Mouse (Mus musculus): ENCODE data around the gene Tmem247. TPM values are rescaled to one million over a fixed set of nuclear protein-coding genes. Genes with fewer than 3 reads are reported as not detected.

The Tmem247 gene
- polyA plus RNA-seq, 1 experiment from 2014 or later, result not detected

- Histone ChIP-seq H3K4me1 (ENCODE audit: control insufficient read depth, insufficient read depth, low read length) (peaks cover 1% of the 10 kb centered on the region), H3K9ac (ENCODE audit: low read length) (no peak overlapping the region), H3K9me3 (ENCODE audit: control insufficient read depth, low read length) (no peaks in the 10 kb centered on the region), H3K27me3 (ENCODE audit: control insufficient read depth, insufficient read depth, low read length) (no peaks in the 10 kb centered on the region), H3K4me2 (no peak overlapping the region), H3K4me3 (ENCODE audit: low read depth, low read length) (no peak overlapping the region), H3K36me3 (ENCODE audit: control insufficient read depth, insufficient read depth, low read length) (no peaks in the 10 kb centered on the region), H3K27ac (ENCODE audit: low read depth, low read length) (no peak overlapping the region)
- 92% methylated on average over 5 of the region's 5 CpGs for WGBS
- DNase-seq (ENCODE audit: low spot score, missing footprints), result no peak
- no peak for ATAC-seq (ENCODE audit: low FRiP score)
Observed at GRCm38 (mm10) chr17:86899821-86900220, 17.3 kb upstream of the Tmem247 start.

DNA sequence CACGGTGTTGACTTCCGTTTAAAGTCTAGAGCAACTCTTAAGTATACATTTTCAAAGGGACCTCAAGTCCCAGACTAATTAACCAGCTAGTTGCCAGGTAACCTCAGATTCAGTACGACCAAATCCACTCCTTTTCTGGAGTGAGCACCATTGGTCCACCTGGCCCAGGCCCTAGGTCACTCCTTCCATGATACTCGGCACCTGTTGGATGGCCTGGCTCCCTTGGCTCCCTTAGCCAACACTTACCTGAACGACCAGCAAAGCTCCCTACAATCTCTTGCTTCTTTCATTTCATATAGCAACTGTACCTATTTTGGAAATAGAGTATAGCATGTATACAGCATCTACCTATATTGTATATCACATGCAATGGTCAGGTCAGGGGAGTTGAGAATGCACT is 16.6 kb upstream of the Tmem247 start:
- Histone ChIP-seq H3K27ac (ENCODE audit: low read depth, low read length) (no peak overlapping the region), H3K27me3 (ENCODE audit: control insufficient read depth, insufficient read depth, low read length) (no peaks in the 10 kb centered on the region), H3K4me1 (ENCODE audit: control insufficient read depth, insufficient read depth, low read length) (peaks cover 8% of the 10 kb centered on the region), H3K36me3 (ENCODE audit: control insufficient read depth, insufficient read depth, low read length) (no peaks in the 10 kb centered on the region), H3K4me3 (ENCODE audit: low read depth, low read length) (no peak overlapping the region), H3K4me2 (no peak overlapping the region), H3K9ac (ENCODE audit: low read length) (no peak overlapping the region), H3K9me3 (ENCODE audit: control insufficient read depth, low read length) (no peaks in the 10 kb centered on the region)
- DNase-seq (ENCODE audit: low spot score, missing footprints) (no peak), ATAC-seq (ENCODE audit: low FRiP score) (no peak)
- 88% methylated on average over 5 of the region's 5 CpGs for WGBS

DNA sequence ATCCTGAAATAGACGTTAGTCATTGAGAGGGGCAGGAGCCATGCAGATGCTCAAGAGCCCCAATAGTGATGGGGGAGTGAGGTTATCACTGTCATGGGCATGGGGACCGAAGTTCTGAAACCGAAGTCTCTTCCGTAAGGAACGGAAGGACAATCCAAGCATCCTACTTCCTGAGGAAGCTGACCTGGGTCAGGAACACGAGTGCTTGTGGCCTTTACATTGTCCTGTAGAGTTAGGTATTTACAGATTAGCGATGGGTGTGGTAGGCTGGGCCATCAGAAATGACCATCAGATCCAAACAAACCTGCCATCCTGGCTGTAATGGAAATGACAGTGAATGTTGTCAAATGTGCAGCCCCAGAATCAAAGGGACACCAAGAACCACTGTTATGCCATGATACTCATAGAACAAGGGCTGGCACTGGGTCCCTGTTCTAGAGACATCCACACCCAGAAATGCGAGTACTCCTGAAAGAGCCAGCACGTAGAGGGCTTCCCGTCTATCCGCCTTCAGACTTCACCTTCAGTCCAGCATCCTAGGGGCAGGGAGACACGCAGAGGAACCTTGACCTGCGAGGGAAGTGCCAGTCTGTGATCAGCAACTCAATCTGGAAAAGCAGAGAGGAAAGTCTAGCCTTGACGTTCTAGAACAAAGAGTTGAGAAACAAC is 14.6 kb upstream of the Tmem247 start:
- ATAC-seq (ENCODE audit: low FRiP score) (no peak), DNase-seq (ENCODE audit: low spot score, missing footprints) (no peak)
- Histone ChIP-seq H3K9ac (ENCODE audit: low read length) (no peak overlapping the region), H3K4me3 (ENCODE audit: low read depth, low read length) (no peak overlapping the region), H3K4me2 (no peak overlapping the region), H3K4me1 (ENCODE audit: control insufficient read depth, insufficient read depth, low read length) (peaks cover 11% of the 10 kb centered on the region), H3K27ac (ENCODE audit: low read depth, low read length) (no peak overlapping the region), H3K27me3 (ENCODE audit: control insufficient read depth, insufficient read depth, low read length) (no peaks in the 10 kb centered on the region), H3K9me3 (ENCODE audit: control insufficient read depth, low read length) (no peaks in the 10 kb centered on the region), H3K36me3 (ENCODE audit: control insufficient read depth, insufficient read depth, low read length) (no peaks in the 10 kb centered on the region)
- 94% methylated on average over 14 of the region's 14 CpGs for WGBS

DNA sequence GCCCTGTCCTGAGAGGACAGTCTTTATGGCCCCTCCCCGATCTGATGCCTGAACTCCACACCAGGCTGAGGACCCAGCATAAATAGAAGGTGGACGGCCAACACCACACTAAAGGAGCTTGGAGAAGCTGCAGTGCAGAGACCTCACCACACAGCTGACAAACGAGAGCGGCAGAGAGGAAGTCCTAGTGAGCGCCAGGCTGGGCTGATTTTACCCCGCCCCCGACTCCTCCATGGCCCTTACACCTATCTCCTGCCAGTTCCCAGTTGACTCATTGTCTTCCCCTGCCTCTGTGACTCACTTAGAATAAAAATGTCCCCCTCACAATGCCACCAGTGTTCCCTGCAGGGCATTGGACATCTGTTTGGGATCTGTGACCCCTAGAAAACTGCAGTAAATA is 13.6 kb upstream of the Tmem247 start:
- H3K9ac ChIP-seq (ENCODE audit: low read length), result no peak overlapping the region
- H3K36me3 ChIP-seq (ENCODE audit: control insufficient read depth, insufficient read depth, low read length), result no peaks in the 10 kb centered on the region
- DNase-seq (ENCODE audit: low spot score, missing footprints) (no peak), ATAC-seq (ENCODE audit: low FRiP score) (no peak)
- H3K4me1 ChIP-seq (ENCODE audit: control insufficient read depth, insufficient read depth, low read length), result peaks cover 11% of the 10 kb centered on the region
- H3K9me3 ChIP-seq (ENCODE audit: control insufficient read depth, low read length), result no peaks in the 10 kb centered on the region
- no peak overlapping the region for H3K27ac ChIP-seq (ENCODE audit: low read depth, low read length)
- no peak overlapping the region for H3K4me3 ChIP-seq (ENCODE audit: low read depth, low read length)
- no peaks in the 10 kb centered on the region for H3K27me3 ChIP-seq (ENCODE audit: control insufficient read depth, insufficient read depth, low read length)
- H3K4me2 ChIP-seq, result no peak overlapping the region
- WGBS, result 64% methylated on average over 7 of the region's 7 CpGs

DNA sequence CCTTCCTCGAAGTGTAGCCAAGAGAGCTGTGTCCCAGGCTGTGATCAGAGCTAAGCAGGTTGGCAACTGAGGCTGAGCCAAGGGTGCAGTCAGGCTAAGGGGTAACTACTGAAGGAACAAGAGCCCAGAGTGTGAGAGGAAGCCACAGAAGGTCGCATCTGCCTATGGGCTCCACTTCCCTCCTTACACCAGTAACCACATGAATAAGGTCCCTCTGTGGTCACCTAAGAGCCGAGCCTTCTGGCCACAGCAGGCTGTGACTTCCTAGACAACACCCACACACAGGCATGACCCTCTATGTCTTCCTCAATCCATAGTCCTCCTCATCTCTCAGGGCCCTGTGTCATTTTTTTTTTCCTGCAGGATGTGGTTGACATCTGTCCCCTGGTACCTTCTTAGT is 12.9 kb upstream of the Tmem247 start:
- Histone ChIP-seq H3K9me3 (ENCODE audit: control insufficient read depth, low read length) (no peaks in the 10 kb centered on the region), H3K4me3 (ENCODE audit: low read depth, low read length) (no peak overlapping the region), H3K27ac (ENCODE audit: low read depth, low read length) (no peak overlapping the region), H3K4me1 (ENCODE audit: control insufficient read depth, insufficient read depth, low read length) (peaks cover 11% of the 10 kb centered on the region), H3K9ac (ENCODE audit: low read length) (no peak overlapping the region), H3K27me3 (ENCODE audit: control insufficient read depth, insufficient read depth, low read length) (no peaks in the 10 kb centered on the region), H3K4me2 (no peak overlapping the region), H3K36me3 (ENCODE audit: control insufficient read depth, insufficient read depth, low read length) (no peaks in the 10 kb centered on the region)
- no peak for ATAC-seq (ENCODE audit: low FRiP score)
- DNase-seq (ENCODE audit: low spot score, missing footprints), result no peak
- WGBS, result 79% methylated on average over 3 of the region's 3 CpGs

DNA sequence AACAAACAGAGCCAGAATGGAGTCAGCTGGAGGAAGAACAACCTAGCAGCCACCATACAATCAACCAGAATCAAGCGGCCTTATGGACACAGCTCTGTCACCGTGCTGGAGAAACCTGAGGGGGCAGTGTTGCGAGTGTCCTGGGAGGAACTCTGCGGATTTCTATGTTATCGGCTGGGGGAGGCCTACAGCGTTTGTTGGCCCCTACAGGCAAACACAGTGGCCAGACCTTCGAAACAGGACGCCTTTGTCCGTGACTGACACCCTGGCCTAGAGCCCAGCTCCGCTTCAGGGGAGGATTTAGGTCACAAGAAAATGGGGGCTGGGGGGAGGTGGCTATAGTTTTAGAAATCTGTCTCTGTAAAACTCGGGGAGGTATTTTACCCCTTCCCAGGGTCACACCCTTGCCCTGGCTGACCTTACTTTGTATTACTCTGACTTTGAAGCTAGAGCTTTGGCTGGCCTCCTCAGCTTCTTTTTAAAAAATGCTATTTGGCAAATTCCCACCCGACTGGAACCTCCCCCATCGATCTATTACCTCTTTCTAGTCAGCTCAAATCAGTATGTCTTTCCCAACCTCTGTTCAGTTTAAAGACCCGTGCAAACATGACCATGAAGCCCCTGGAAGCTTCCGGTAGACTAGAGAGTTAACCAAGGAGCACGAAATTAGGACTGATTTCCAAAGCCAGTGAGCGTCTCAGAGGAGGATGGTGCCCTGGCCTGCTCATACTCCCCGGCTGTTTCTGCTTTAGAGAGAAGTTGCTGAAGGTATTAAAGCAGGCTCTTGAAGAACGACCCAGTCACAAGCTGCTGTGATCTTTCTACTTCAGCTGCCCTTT is 11.6 kb upstream of the Tmem247 start:
- 18% methylated on average over 19 of the region's 19 CpGs for WGBS
- no peak overlapping the region for H3K4me3 ChIP-seq (ENCODE audit: low read depth, low read length)
- H3K4me2 ChIP-seq, result peak overlapping the region; percentile 27; the same call in 1 of the 2 replicates
- no peaks in the 10 kb centered on the region for H3K36me3 ChIP-seq (ENCODE audit: control insufficient read depth, insufficient read depth, low read length)
- no peaks in the 10 kb centered on the region for H3K27me3 ChIP-seq (ENCODE audit: control insufficient read depth, insufficient read depth, low read length)
- peaks cover 11% of the 10 kb centered on the region for H3K4me1 ChIP-seq (ENCODE audit: control insufficient read depth, insufficient read depth, low read length)
- no peak overlapping the region for H3K27ac ChIP-seq (ENCODE audit: low read depth, low read length)
- H3K9me3 ChIP-seq (ENCODE audit: control insufficient read depth, low read length), result no peaks in the 10 kb centered on the region
- ATAC-seq (ENCODE audit: low FRiP score) (peak; percentile 68), DNase-seq (ENCODE audit: low spot score, missing footprints) (peak; percentile 91)
- peak overlapping the region; percentile 44; the same call in 1 of the 2 replicates for H3K9ac ChIP-seq (ENCODE audit: low read length)

GRCm38 (mm10) chr17:86906136-86906461 is 11.0 kb upstream of the Tmem247 start:
- 3% methylated on average over 9 of the region's 9 CpGs for WGBS
- Histone ChIP-seq H3K4me2 (peak overlapping the region; percentile 27; the same call in 1 of the 2 replicates), H3K9ac (ENCODE audit: low read length) (peak overlapping the region; percentile 44; the same call in 1 of the 2 replicates)

GRCm38 (mm10) chr17:86906601-86907000 is 10.5 kb upstream of the Tmem247 start:
- ATAC-seq (ENCODE audit: low FRiP score) (no peak), DNase-seq (ENCODE audit: low spot score, missing footprints) (peak; percentile 84)
- no peaks in the 10 kb centered on the region for H3K27me3 ChIP-seq (ENCODE audit: control insufficient read depth, insufficient read depth, low read length)
- no peaks in the 10 kb centered on the region for H3K9me3 ChIP-seq (ENCODE audit: control insufficient read depth, low read length)
- peaks cover 11% of the 10 kb centered on the region for H3K4me1 ChIP-seq (ENCODE audit: control insufficient read depth, insufficient read depth, low read length)
- H3K36me3 ChIP-seq (ENCODE audit: control insufficient read depth, insufficient read depth, low read length), result no peaks in the 10 kb centered on the region
- no peak overlapping the region for H3K4me2 ChIP-seq
- no peak overlapping the region for H3K9ac ChIP-seq (ENCODE audit: low read length)
- no peak overlapping the region for H3K27ac ChIP-seq (ENCODE audit: low read depth, low read length)
- H3K4me3 ChIP-seq (ENCODE audit: low read depth, low read length), result no peak overlapping the region
- 31% methylated on average over 6 of the region's 6 CpGs for WGBS

More at GRCm38 (mm10) chr17:86906136-86906461, 11.0 kb upstream of the Tmem247 start:
- Histone ChIP-seq H3K9me3 (ENCODE audit: control insufficient read depth, low read length) (no peaks in the 10 kb centered on the region), H3K4me3 (ENCODE audit: low read depth, low read length) (no peak overlapping the region), H3K27me3 (ENCODE audit: control insufficient read depth, insufficient read depth, low read length) (no peaks in the 10 kb centered on the region), H3K27ac (ENCODE audit: low read depth, low read length) (no peak overlapping the region), H3K36me3 (ENCODE audit: control insufficient read depth, insufficient read depth, low read length) (no peaks in the 10 kb centered on the region), H3K4me1 (ENCODE audit: control insufficient read depth, insufficient read depth, low read length) (peaks cover 11% of the 10 kb centered on the region)
- ATAC-seq (ENCODE audit: low FRiP score) (peak; percentile 38; the same call in 1 of the 2 replicates), DNase-seq (ENCODE audit: low spot score, missing footprints) (peak; percentile 98)

DNA sequence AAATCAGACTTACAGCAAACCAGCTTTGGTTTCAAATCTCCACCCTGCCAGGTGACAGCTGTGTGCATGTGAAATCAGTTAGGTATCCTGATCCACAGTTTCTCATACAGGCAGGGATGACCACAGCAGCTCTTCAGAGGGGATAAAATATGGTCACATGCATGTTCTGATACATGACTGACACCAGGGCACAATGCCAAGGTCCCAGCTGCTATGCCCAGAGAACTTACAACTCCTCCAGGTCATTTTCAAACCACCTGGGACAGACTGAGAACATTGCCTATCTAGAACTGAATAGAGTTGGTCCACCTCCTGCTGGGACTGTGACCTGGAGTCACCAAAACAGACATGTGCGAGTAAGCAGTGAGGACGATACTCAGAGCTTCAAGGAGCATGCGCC is 10.1 kb upstream of the Tmem247 start:
- Histone ChIP-seq H3K27me3 (ENCODE audit: control insufficient read depth, insufficient read depth, low read length) (no peaks in the 10 kb centered on the region), H3K9me3 (ENCODE audit: control insufficient read depth, low read length) (no peaks in the 10 kb centered on the region), H3K36me3 (ENCODE audit: control insufficient read depth, insufficient read depth, low read length) (no peaks in the 10 kb centered on the region), H3K4me3 (ENCODE audit: low read depth, low read length) (no peak overlapping the region), H3K27ac (ENCODE audit: low read depth, low read length) (no peak overlapping the region), H3K9ac (ENCODE audit: low read length) (no peak overlapping the region), H3K4me1 (ENCODE audit: control insufficient read depth, insufficient read depth, low read length) (peaks cover 11% of the 10 kb centered on the region), H3K4me2 (no peak overlapping the region)
- 78% methylated on average over 3 of the region's 3 CpGs for WGBS
- DNase-seq (ENCODE audit: low spot score, missing footprints) (no peak), ATAC-seq (ENCODE audit: low FRiP score) (no peak)
